Mouse (Mus musculus) Patski (cell line): ENCODE data around the gene Cacna1d. TPM values are rescaled to one million over a fixed set of nuclear protein-coding genes. Genes with fewer than 3 reads are reported as not detected.
A peak's percentile ranks its signal among the peaks of the same experiment; 100 is the strongest.

Experiments used
- ATAC-seq: fragments of 100-300 bp; one replicate; pipeline ENCODE4 v1.8.0; 2021
- CTCF ChIA-PET: fragments of 350-600 bp; sonication (Branson Sonifier 250); formaldehyde crosslinking; loops from one replicate; lab custom pipeline; 2022; ENCODE audit warnings: inconsistent platforms; lab: Charles Lee
- POLR2A ChIA-PET: fragments of 350-600 bp; sonication (Branson Sonifier 250); formaldehyde crosslinking; loops from one replicate; lab custom pipeline; 2022; ENCODE audit warnings: antibody characterized with exemption, inconsistent platforms; lab: Charles Lee
- DNase-seq: peaks from one replicate; pipeline ENCODE4 v3.0.0-alpha.2; 2011; ENCODE audit warnings: low read depth, low spot score
- H3K27me3 ChIP-seq: fragments of 371-371 bp; one replicate; pipeline ENCODE4 v1.5.1; 2021
- CTCF ChIP-seq: fragments of 100-300 bp; IDR thresholded peaks from one replicate; pipeline ENCODE4 v1.5.1; 2021
- in situ Hi-C: fragments of 300-500 bp; cut with MboI; formaldehyde crosslinking; loops from 3 replicates; pipeline ENCODE4 v1.11.1; 2018; ENCODE audit warnings: low pct_unique_long_range_greater_than_20kb, mixed read lengths
- polyA plus RNA-seq: library from polyadenylated mRNA; unstranded; gene quantifications from one replicate; pipeline ENCODE4 v1.2.3, GENCODE M21; 2021

The Cacna1d gene
- polyA plus RNA-seq, 1 experiment from 2014 or later = 0.05 TPM

- ATAC-seq = no peak
- no peak for TF ChIP-seq CTCF
- CTCF ChIA-PET = interaction anchor here (1.2 kb wide), 1 partner anchor 13 kb away, joined by 3 read pairs; no protein-coding TSS in a partner anchor
- H3K27me3 ChIP-seq = no peaks in the 10 kb centered on the region
- POLR2A ChIA-PET = no interaction called here
- in situ Hi-C loops = no loop called here
- DNase-seq = no peak
Observed at GRCm38 (mm10) chr14:30033405-30033804, 457.9 kb downstream of the Cacna1d start.

- POLR2A ChIA-PET = no interaction called here
- CTCF ChIA-PET = no interaction called here
- ATAC-seq (no peak), DNase-seq (no peak)
- in situ Hi-C loops = no loop called here
- no peaks in the 10 kb centered on the region for H3K27me3 ChIP-seq
- TF ChIP-seq CTCF = no peak
Observed at GRCm38 (mm10) chr14:30027378-30027777, 463.9 kb downstream of the Cacna1d start.

- POLR2A ChIA-PET = no interaction called here
- CTCF ChIA-PET = no interaction called here
- H3K27me3 ChIP-seq = no peaks in the 10 kb centered on the region
- no peak for DNase-seq
- TF ChIP-seq CTCF = no peak
- ATAC-seq = no peak
- in situ Hi-C loops = no loop called here
Observed at GRCm38 (mm10) chr14:30024387-30024786, 466.9 kb downstream of the Cacna1d start.

- no peaks in the 10 kb centered on the region for H3K27me3 ChIP-seq
- ATAC-seq = no peak
- TF ChIP-seq CTCF = no peak
- ChIA-PET POLR2A (interaction anchor here (0.6 kb wide), 1 partner anchor 25 kb away, joined by 3 read pairs; no protein-coding TSS in a partner anchor), CTCF (no interaction called here)
- no peak for DNase-seq
- in situ Hi-C loops = no loop called here
Observed at GRCm38 (mm10) chr14:30022471-30022870, 468.8 kb downstream of the Cacna1d start.

GRCm38 (mm10) chr14:30019792-30020575, 471.3 kb downstream of the Cacna1d start:
- no peaks in the 10 kb centered on the region for H3K27me3 ChIP-seq
- TF ChIP-seq CTCF = no peak
- DNase-seq = no peak
- no peak for ATAC-seq
- CTCF ChIA-PET = interaction anchor here (1.0 to 1.5 kb wide), 3 partner anchors 8 to 50 kb away, joined by 3 to 4 read pairs (median 3); no protein-coding TSS in a partner anchor
- in situ Hi-C loops = no loop called here
- POLR2A ChIA-PET = interaction anchor here (1.1 to 1.5 kb wide), 2 partner anchors 9 to 10 kb away, joined by 3 read pairs; no protein-coding TSS in a partner anchor

GRCm38 (mm10) chr14:30019375-30019774, 471.9 kb downstream of the Cacna1d start:
- ATAC-seq (peak; percentile 67), DNase-seq (peak; percentile 68)
- no peaks in the 10 kb centered on the region for H3K27me3 ChIP-seq
- POLR2A ChIA-PET = no interaction called here
- in situ Hi-C loops = no loop called here
- TF ChIP-seq CTCF = no peak
- CTCF ChIA-PET = interaction anchor here (0.6 to 1.5 kb wide), 2 partner anchors 16 to 50 kb away, joined by 3 to 4 read pairs; no protein-coding TSS in a partner anchor

GRCm38 (mm10) chr14:30018846-30019245, 472.4 kb downstream of the Cacna1d start:
- ATAC-seq = no peak
- ChIA-PET CTCF (interaction anchor here (0.6 to 1.5 kb wide), 2 partner anchors 16 to 49 kb away, joined by 3 to 4 read pairs; no protein-coding TSS in a partner anchor), POLR2A (no interaction called here)
- TF ChIP-seq CTCF = no peak
- DNase-seq = no peak
- H3K27me3 ChIP-seq = no peaks in the 10 kb centered on the region
- in situ Hi-C loops = no loop called here

GRCm38 (mm10) chr14:30018463-30018801, 472.8 kb downstream of the Cacna1d start:
- no peaks in the 10 kb centered on the region for H3K27me3 ChIP-seq
- in situ Hi-C loops = no loop called here
- DNase-seq (no peak), ATAC-seq (no peak)
- ChIA-PET CTCF (interaction anchor here (1.5 kb wide), 1 partner anchor 49 kb away, joined by 3 read pairs; no protein-coding TSS in a partner anchor), POLR2A (no interaction called here)
- no peak for TF ChIP-seq CTCF

GRCm38 (mm10) chr14:30017794-30018462, 473.3 kb downstream of the Cacna1d start:
- DNase-seq = no peak
- no peaks in the 10 kb centered on the region for H3K27me3 ChIP-seq
- in situ Hi-C loops = no loop called here
- CTCF ChIA-PET = no interaction called here
- TF ChIP-seq CTCF = no peak
- no peak for ATAC-seq
- POLR2A ChIA-PET = no interaction called here

- CTCF ChIA-PET = no interaction called here
- in situ Hi-C loops = no loop called here
- POLR2A ChIA-PET = no interaction called here
- TF ChIP-seq CTCF = no peak
- DNase-seq = peak; percentile 47
- no peaks in the 10 kb centered on the region for H3K27me3 ChIP-seq
- peak; percentile 5 for ATAC-seq
Observed at GRCm38 (mm10) chr14:30016666-30017065, 474.6 kb downstream of the Cacna1d start.

- ATAC-seq (no peak), DNase-seq (no peak)
- H3K27me3 ChIP-seq = no peaks in the 10 kb centered on the region
- POLR2A ChIA-PET = no interaction called here
- in situ Hi-C loops = no loop called here
- no peak for TF ChIP-seq CTCF
- CTCF ChIA-PET = no interaction called here
Observed at GRCm38 (mm10) chr14:30015008-30015407, 476.2 kb downstream of the Cacna1d start.
